Mouse (Mus musculus): ENCODE results near the gene Pold4.

DNA sequence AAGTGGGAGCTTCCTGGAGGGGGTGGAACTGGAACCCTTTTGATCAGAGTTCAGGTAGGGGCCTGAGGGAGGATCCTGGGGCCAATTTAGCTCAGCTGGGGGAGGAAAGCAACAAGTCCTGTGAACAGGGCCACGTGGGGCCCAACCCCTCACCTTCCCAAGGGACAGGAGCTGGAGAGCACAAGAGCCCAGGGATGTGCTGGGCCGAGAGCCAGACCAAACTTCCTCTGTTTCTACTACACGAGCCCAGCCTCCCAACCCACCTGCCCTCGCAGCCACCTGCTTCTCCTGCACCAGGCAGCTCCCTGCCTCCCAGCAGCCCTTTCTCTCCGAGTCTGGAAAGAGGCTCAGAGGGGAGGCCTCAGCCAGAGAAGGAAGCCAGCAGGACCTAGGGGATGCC, 35.2 kb upstream of the Pold4 start:
- TF ChIP-seq CTCF (conservative IDR thresholded peaks at IDR 0.05; ENCODE audit: low read length): no peak
- TF ChIP-seq NANOG (IDR thresholded peaks at IDR 0.05; ENCODE audit: borderline replicate concordance, low read length): no peak
- TF ChIP-seq POU5F1 (IDR thresholded peaks at IDR 0.05; ENCODE audit: borderline replicate concordance, low read length): no peak
